Mouse (Mus musculus) c-Kit-positive CD71-negative TER-119-negative erythroid progenitor cells, embryonic 14.5 days (primary cell): Measurements from ENCODE around the gene Esp3.
"Not testable (repeated sequence)": the region's sequence is repeated elsewhere in the genome, so short reads cannot be mapped to it uniquely, and the experiment has no call there.

Experiments used
- DNase-seq: peaks from one replicate; pipeline ENCODE4 v3.0.0-alpha.2; 2013; ENCODE audit warnings: low read depth

The Esp3 gene

GRCm38 (mm10) chr17:40631775-40632174, at the start of gene Esp3:
TSS of gene Esp3 (plus strand) at chr17:40632075.
- not testable (repeated sequence) for DNase-seq

DNA sequence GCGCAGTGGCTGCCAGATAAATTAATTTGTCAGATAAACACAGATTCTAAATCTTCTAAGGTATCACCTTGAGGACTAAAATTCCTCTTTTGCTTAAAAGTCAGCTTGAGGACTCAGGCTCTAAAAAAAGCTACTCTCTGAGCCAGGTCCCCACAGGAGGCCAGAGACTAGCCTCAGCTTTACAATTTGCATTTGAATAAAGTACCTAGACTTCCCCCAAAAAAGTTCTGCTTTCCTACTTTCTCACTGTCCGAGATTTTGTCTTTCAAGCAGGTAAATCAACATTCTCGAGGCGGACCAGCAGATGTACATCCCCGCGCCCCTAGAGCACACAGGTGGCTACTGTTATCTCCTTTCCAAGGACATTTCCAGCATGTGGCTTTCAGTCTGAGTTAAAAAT, 48.0 kb upstream of the Esp3 start:
- DNase-seq, result not testable (repeated sequence)

DNA sequence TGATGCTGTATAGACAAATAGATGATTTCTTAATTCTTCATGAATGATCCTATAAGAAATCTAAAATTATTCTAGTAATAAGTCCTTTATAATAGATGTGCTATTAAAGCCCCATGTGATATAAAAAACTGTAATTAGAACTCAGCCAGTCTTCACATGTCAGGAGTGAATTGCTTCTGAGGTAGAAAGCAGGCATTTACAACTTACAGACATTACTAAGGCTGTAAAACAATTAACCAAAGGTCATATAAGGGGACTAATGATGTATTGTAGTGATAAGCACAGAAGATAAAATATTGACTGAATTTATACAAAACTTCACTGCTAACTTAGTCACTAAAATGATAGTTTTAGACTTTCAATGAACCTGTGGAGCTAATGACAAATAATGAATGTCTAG, 40.6 kb upstream of the Esp3 start:
- no peak for DNase-seq

DNA sequence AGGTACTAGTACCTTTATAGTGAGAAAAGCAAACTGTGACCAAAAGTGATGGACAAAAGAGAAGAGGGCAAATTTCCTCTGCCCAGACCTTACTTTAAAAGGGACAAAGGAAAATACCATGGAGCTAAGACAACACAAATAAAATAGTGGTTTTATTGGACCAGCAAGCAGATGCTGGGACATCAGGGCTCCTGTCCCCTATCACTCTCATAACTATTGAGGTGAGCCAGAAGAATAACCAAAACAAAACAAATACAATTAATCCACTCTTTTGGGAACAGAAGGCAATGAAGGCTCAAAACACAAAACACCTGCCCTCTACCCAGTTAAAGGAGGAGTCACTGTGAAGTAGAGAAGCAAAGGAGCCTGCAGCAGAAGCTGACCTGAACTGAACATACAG, 33.6 kb upstream of the Esp3 start, which contains the start of gene Esp4:
Esp4 (plus strand) TSS at position 301 of the 400 bp plus-strand sequence.
- DNase-seq, result no peak

GRCm38 (mm10) chr17:40662118-40662679, 30.3 kb downstream of the Esp3 start:
- DNase-seq, result not testable (repeated sequence)

DNA sequence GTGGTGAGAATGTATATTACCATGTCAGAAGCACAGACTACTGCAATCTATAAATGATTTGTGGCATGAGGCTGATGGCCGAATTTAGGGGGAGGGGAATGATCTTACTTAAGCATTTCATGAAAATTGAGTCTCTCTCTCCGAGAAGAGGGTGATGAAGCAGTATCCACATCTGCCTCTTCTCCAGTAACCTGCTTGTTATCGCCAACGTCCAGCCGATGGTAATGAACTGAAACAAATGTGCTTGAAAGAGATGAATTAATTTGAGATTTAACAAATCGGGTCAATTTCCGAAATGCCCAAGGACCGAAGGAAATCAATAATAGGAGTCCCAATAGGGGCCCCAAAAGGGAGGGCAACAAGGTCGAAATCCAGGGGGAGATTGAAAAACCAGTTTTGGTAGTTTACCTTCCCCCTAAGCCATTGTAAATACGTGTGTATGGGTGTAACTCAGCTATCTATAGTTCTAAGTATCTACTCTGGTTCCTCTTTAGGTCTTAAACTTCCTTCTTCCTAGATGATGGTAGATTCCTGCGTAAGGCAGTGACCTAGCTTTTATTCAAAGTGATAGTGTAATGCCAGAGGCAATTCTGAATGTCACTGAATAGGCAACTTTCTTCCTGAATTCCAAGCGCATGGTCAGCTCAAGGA, 31.4 kb downstream of the Esp3 start:
- not testable (repeated sequence) for DNase-seq
